Mouse (Mus musculus) megakaryocyte, embryonic 14.5 days (primary cell): ENCODE measurements around the gene Lemd1. TPM values are rescaled to one million over a fixed set of nuclear protein-coding genes. Genes with fewer than 3 reads are reported as not detected.

Experiments
- H3K27me3 ChIP-seq: replicated peaks from 2 replicates; pipeline ENCODE3; 2012; ENCODE audit warnings: inconsistent platforms
- H3K36me3 ChIP-seq: replicated peaks from 2 replicates; pipeline ENCODE3; 2012; ENCODE audit warnings: low read length, inconsistent platforms, mixed read lengths
- H3K4me1 ChIP-seq: 2 replicates; pipeline ENCODE4 v1.6.1; 2012; ENCODE audit warnings: inconsistent platforms
- H3K4me3 ChIP-seq: replicated peaks from 2 replicates; pipeline ENCODE3; 2012; ENCODE audit warnings: moderate library complexity, mild to moderate bottlenecking, inconsistent platforms
- H3K9me3 ChIP-seq: 2 replicates; pipeline ENCODE4 v1.6.1; 2012; ENCODE audit warnings: inconsistent platforms
- FLI1 ChIP-seq: IDR thresholded peaks from 2 replicates; pipeline ENCODE4 v1.6.1; 2012; ENCODE audit warnings: low read length, inconsistent platforms, mixed read lengths
- GATA1 ChIP-seq: IDR thresholded peaks from 3 replicates; pipeline ENCODE4 v1.6.1; 2012; ENCODE audit warnings: mixed read lengths, low read length, inconsistent platforms, borderline replicate concordance
- polyA plus RNA-seq: library from polyadenylated mRNA; stranded (reverse); fragments of >175 nt; gene quantifications from 2 replicates; pipeline ENCODE4 v1.2.3, GENCODE M21; 2012; ENCODE audit warnings: low replicate concordance; ENCODE audit not compliant: insufficient read depth

Lemd1 gene
- polyA plus RNA-seq, 1 experiment, result not detected

- no peaks in the 10 kb centered on the region for H3K9me3 ChIP-seq
- TF ChIP-seq GATA1 (no peak), FLI1 (no peak)
- peaks cover 66% of the 10 kb centered on the region for H3K27me3 ChIP-seq
These were observed 42.3 kb downstream of the Lemd1 start for GRCm38 (mm10) chr1:132233566-132233965.

DNA sequence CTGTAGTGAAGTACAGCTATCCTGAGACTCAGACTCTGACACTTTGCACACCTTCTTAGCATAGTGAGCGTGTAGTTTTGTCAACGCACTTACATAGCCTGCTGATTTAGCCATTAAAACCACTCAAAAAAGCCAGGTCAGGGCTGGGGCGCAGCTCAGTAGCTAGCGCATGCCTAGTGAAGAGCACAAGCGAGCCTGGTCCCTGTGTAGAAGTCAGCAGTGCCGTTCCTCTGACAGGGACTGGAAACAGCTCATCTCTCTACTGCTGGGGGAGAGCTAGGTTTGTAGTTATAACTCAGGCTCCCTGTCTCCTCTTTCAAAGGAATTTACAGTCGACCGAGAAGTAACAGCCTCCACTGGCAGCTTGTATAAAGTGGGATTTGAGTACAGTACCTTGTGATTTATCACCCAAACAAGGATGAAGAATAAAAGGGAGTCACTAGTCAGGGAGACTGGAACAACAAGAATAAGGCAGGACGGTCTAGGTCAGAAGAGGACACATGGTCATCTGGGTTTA lies 43.6 kb downstream of the Lemd1 start:
- no peaks in the 10 kb centered on the region for H3K9me3 ChIP-seq
- no peak overlapping the region for H3K4me3 ChIP-seq
- peaks cover 65% of the 10 kb centered on the region for H3K27me3 ChIP-seq
- H3K4me1 ChIP-seq, result peaks cover 4% of the 10 kb centered on the region
- no peaks in the 10 kb centered on the region for H3K36me3 ChIP-seq
- TF ChIP-seq FLI1, result no peak
- no peak for TF ChIP-seq GATA1

More at GRCm38 (mm10) chr1:132233566-132233965, 42.3 kb downstream of the Lemd1 start:
- H3K4me1 ChIP-seq, result peaks cover 4% of the 10 kb centered on the region
- H3K36me3 ChIP-seq, result no peaks in the 10 kb centered on the region
- no peak overlapping the region for H3K4me3 ChIP-seq

DNA sequence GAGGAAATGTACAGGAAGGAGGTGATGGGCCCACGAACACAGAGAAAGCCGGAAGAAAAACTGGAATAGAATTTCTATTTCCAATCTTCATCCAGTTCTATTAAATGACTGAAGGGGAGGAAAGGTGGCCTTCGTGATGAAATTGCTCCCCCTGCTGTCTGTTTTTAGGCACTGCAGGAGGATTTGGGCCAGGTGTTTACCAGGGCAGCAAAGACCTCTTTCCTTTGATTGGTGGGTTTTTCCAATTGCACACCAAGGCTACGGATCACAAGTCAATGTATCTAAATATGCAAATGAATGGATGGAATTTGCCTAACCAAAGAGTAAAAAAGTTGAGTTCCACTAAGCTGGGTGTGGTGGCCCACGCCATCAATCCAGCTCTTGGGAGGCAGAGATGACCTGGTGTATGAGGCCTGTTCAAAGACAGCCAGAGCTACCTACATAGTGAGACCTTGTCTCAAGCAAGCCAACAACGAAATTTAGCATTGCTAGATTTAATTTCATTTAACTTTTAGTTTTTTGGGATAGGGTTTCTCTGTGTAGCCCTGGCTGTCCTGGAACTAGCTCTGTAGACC lies 46.4 kb downstream of the Lemd1 start:
- Histone ChIP-seq H3K4me1 (peaks cover 8% of the 10 kb centered on the region), H3K4me3 (no peak overlapping the region), H3K36me3 (no peaks in the 10 kb centered on the region), H3K27me3 (peaks cover 58% of the 10 kb centered on the region), H3K9me3 (no peaks in the 10 kb centered on the region)
- TF ChIP-seq GATA1, result no peak
- no peak for TF ChIP-seq FLI1

GRCm38 (mm10) chr1:132245010-132245409 lies 53.8 kb downstream of the Lemd1 start:
- Histone ChIP-seq H3K4me3 (peak overlapping the region; percentile 31), H3K4me1 (peaks cover 27% of the 10 kb centered on the region), H3K9me3 (no peaks in the 10 kb centered on the region), H3K36me3 (no peaks in the 10 kb centered on the region), H3K27me3 (peaks cover 29% of the 10 kb centered on the region)
- TF ChIP-seq FLI1 (no peak), GATA1 (no peak)

GRCm38 (mm10) chr1:132246137-132246536 lies 54.9 kb downstream of the Lemd1 start:
- peaks cover 24% of the 10 kb centered on the region for H3K27me3 ChIP-seq
- H3K9me3 ChIP-seq, result no peaks in the 10 kb centered on the region
- peaks cover 27% of the 10 kb centered on the region for H3K4me1 ChIP-seq
- no peak for TF ChIP-seq FLI1
- TF ChIP-seq GATA1, result no peak
- no peaks in the 10 kb centered on the region for H3K36me3 ChIP-seq
- H3K4me3 ChIP-seq, result peak overlapping the region; percentile 81

DNA sequence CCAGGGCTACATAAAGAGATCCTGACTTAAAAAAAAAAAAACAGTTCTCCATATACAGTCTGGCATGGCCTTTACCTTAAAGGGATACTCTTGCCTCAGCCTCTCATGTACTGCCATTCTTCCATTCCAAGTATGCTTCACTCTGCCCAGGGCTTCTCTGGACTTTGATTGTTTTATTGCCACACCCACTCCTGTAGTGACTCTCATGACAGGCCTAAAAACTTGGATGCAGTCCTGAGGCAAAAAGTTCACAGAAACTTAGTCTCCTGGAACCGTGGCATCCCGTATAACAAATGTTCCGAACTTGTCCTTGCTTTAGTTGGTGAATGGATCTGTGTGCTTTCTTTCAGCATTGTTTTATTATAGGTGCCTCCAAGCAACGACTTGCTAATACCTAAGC lies 55.4 kb downstream of the Lemd1 start:
- Histone ChIP-seq H3K36me3 (no peaks in the 10 kb centered on the region), H3K4me1 (peaks cover 25% of the 10 kb centered on the region), H3K4me3 (no peak overlapping the region), H3K9me3 (no peaks in the 10 kb centered on the region), H3K27me3 (peaks cover 20% of the 10 kb centered on the region)
- TF ChIP-seq FLI1 (no peak), GATA1 (no peak)

- Histone ChIP-seq H3K4me3 (no peak overlapping the region), H3K4me1 (peaks cover 15% of the 10 kb centered on the region), H3K9me3 (no peaks in the 10 kb centered on the region), H3K27me3 (peaks cover 30% of the 10 kb centered on the region), H3K36me3 (no peaks in the 10 kb centered on the region)
- TF ChIP-seq FLI1 (no peak), GATA1 (no peak)
These were observed 63.2 kb downstream of the Lemd1 start for GRCm38 (mm10) chr1:132254467-132254866.

DNA sequence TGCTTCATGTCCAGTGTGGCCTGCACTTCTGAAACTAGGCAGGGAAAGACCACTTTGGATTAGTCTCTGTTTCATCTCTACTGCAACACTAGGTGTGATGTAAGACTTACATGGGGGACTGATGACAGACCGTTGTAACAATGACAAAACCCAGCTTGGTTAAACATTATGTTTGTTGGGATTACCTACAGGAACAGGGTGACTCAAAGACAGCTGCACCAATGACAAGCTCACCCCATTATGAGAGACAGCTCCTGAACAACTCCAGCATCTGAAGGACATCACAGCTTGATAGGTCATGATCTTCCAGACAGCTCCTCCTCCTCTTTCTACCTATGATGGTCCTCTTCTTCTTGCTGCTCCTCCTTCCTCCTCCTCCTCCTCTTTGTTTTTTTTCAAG lies 69.1 kb downstream of the Lemd1 start:
- TF ChIP-seq GATA1, result no peak
- no peak for TF ChIP-seq FLI1
- no peaks in the 10 kb centered on the region for H3K9me3 ChIP-seq
- peaks cover 55% of the 10 kb centered on the region for H3K27me3 ChIP-seq
- no peaks in the 10 kb centered on the region for H3K36me3 ChIP-seq
- H3K4me3 ChIP-seq, result no peak overlapping the region
- peaks cover 22% of the 10 kb centered on the region for H3K4me1 ChIP-seq

DNA sequence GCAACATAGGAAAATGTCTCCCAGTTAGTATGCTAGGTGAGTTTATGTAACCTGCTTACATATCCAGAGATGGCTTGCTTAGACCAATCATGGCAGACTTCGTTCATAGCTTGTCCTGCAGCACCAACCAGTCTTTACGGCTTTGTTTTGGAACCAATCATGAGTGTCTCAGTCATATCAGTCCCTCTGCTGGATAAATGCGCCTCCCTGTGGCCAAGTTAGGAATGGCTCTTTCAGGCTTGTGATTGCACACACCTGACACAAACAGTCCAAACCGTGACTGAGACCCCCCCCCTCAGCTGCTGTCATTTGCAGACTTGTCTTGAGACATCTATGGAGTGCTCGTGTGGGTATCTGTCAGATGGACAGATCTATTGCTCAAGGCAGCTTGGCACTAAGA lies 69.8 kb downstream of the Lemd1 start:
- no peak overlapping the region for H3K4me3 ChIP-seq
- H3K9me3 ChIP-seq, result no peaks in the 10 kb centered on the region
- no peaks in the 10 kb centered on the region for H3K36me3 ChIP-seq
- H3K27me3 ChIP-seq, result peaks cover 51% of the 10 kb centered on the region
- TF ChIP-seq GATA1, result no peak
- TF ChIP-seq FLI1, result no peak
- H3K4me1 ChIP-seq, result peaks cover 25% of the 10 kb centered on the region

GRCm38 (mm10) chr1:132263618-132264017 lies 72.4 kb downstream of the Lemd1 start:
- H3K36me3 ChIP-seq, result no peaks in the 10 kb centered on the region
- H3K4me1 ChIP-seq, result peaks cover 39% of the 10 kb centered on the region
- H3K4me3 ChIP-seq, result no peak overlapping the region
- TF ChIP-seq GATA1, result no peak
- TF ChIP-seq FLI1, result no peak
- no peaks in the 10 kb centered on the region for H3K9me3 ChIP-seq
- peaks cover 37% of the 10 kb centered on the region for H3K27me3 ChIP-seq
